Mouse (Mus musculus): ENCODE results near the gene H2-Eb1. TPM values are rescaled to one million over a fixed set of nuclear protein-coding genes. Genes with fewer than 3 reads are reported as not detected.

H2-Eb1 gene
- total and polyA plus RNA-seq, 2 experiments from 2014 or later: 0.52 to 4.1 TPM

DNA sequence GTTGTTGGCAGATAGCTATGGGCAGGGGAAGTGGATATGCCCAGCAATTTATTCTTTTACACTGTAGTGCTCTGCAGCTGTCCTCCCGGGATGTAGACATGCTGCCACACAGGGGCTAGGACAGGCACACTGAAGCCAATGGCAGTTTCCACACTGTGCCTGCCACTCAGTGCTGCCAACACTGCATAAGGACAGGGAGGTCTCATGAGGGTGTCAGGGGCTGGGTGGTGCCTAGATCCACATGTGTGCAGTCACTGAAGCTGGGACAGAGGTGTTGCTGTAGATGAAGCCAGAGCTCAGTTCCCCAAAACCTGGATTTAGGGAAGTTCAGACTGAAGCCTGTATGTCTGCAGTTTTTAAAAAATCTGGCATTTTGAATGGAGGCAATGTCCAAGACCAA lies 6.5 kb downstream of the H2-Eb1 start:
- ATAC-seq (no peak), DNase-seq (ENCODE audit: low spot score) (no peak)
- H3K9ac ChIP-seq (replicated peaks; ENCODE audit: low read length): no peak overlapping the region
- no peaks in the 10 kb centered on the region for H3K9me3 ChIP-seq (ENCODE audit: low read length)
- no peak overlapping the region for H3K4me2 ChIP-seq (ENCODE audit: low read depth, low read length)
- H3K4me3 ChIP-seq (ENCODE audit: low read length): no peak overlapping the region
- no peaks in the 10 kb centered on the region for H3K36me3 ChIP-seq (ENCODE audit: insufficient read depth, low read length)
- H3K27me3 ChIP-seq (ENCODE audit: insufficient read depth, low read length): no peaks in the 10 kb centered on the region
- no peak for TF ChIP-seq CTCF (IDR thresholded peaks at IDR 0.05; ENCODE audit: low read depth)
- H3K27ac ChIP-seq: no peak overlapping the region
- 88% methylated on average over 1 of the region's 1 CpGs for WGBS
- H3K4me1 ChIP-seq (ENCODE audit: insufficient read depth, low read length): peaks cover 4% of the 10 kb centered on the region; the same call in 1 of the 2 replicates

DNA sequence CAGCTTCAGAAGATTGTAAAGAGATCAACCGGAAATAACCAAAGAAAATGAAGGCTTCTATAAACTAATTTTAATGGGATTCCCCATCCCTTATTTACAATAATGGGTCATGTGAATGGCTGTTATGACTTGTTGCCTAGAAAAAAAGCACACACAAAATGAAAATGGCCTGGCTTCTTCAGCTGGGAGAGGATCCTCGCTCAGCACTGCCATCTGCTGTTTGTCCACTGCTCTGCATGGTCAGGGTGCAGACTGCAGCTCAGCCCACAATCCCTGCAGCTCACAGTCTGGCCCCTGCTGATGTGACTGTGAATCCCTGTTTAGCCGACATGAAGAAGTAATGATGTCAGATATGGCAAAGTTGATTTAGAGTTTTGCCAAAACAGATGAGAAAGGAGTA lies 7.7 kb downstream of the H2-Eb1 start:
- no peaks in the 10 kb centered on the region for H3K36me3 ChIP-seq (ENCODE audit: insufficient read depth, low read length)
- no peaks in the 10 kb centered on the region for H3K9me3 ChIP-seq (ENCODE audit: low read length)
- peak; percentile 93 for TF ChIP-seq CTCF (IDR thresholded peaks at IDR 0.05; ENCODE audit: low read depth)
- no peak overlapping the region for H3K27ac ChIP-seq
- peaks cover 4% of the 10 kb centered on the region; the same call in 1 of the 2 replicates for H3K4me1 ChIP-seq (ENCODE audit: insufficient read depth, low read length)
- peak; percentile 84 for DNase-seq (ENCODE audit: low spot score)
- peak; percentile 78 for ATAC-seq
- 33% methylated on average over 3 of the region's 3 CpGs for WGBS
- H3K4me2 ChIP-seq (ENCODE audit: low read depth, low read length): no peak overlapping the region
- no peaks in the 10 kb centered on the region for H3K27me3 ChIP-seq (ENCODE audit: insufficient read depth, low read length)
- H3K9ac ChIP-seq (replicated peaks; ENCODE audit: low read length): no peak overlapping the region
- no peak overlapping the region for H3K4me3 ChIP-seq (ENCODE audit: low read length)

DNA sequence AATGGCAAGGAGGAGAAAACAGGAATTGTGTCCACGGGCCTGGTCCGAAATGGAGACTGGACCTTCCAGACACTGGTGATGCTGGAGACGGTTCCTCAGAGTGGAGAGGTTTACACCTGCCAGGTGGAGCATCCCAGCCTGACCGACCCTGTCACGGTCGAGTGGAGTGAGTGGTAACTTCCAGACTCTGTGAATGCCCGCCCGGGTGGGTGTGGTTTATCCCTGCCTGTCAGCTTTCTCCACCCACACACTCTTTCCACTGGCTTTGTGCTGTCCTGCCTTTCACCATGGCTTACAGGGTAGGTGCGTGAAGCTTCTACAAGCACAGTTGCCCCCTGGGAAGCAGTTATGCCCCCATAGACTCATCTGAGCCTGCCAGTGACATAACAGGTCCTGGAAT lies 8.6 kb downstream of the H2-Eb1 start:
- no peak overlapping the region for H3K27ac ChIP-seq
- ATAC-seq: no peak
- TF ChIP-seq CTCF (IDR thresholded peaks at IDR 0.05; ENCODE audit: low read depth): no peak

DNA sequence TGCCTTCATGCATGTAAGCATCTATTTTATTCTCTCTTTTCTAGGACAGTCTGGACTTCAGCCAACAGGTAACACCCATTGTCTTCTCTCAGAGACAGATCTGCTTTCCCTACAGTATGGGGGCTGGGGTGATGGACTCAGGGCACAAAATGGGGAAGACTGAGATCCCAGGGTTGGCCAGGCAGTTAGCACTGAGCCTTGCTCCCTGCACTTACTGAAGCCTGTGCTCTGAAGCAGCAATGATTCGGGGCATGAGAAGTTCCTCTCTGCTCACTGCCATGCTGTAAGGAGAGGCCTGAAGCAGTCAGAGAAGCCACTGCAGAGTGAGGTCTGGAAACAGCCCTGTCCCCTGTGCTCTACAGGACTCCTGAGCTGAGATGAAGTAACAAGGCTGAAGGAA lies 9.8 kb downstream of the H2-Eb1 start:
- Histone ChIP-seq H3K27ac (no peak overlapping the region), H3K4me3 (ENCODE audit: low read length) (no peak overlapping the region), H3K9me3 (ENCODE audit: low read length) (no peaks in the 10 kb centered on the region), H3K9ac (replicated peaks; ENCODE audit: low read length) (no peak overlapping the region), H3K27me3 (ENCODE audit: insufficient read depth, low read length) (no peaks in the 10 kb centered on the region), H3K4me1 (ENCODE audit: insufficient read depth, low read length) (no peaks in the 10 kb centered on the region), H3K4me2 (ENCODE audit: low read depth, low read length) (no peak overlapping the region), H3K36me3 (ENCODE audit: insufficient read depth, low read length) (no peaks in the 10 kb centered on the region)
- no peak for TF ChIP-seq CTCF (IDR thresholded peaks at IDR 0.05; ENCODE audit: low read depth)
- DNase-seq (ENCODE audit: low spot score) (no peak), ATAC-seq (no peak)
- WGBS: 58% methylated on average over 1 of the region's 1 CpGs

More for the DNA sequence above, 8.6 kb downstream of the H2-Eb1 start:
- H3K4me3 ChIP-seq (ENCODE audit: low read length): no peak overlapping the region
- 65% methylated on average over 9 of the region's 9 CpGs for WGBS
- H3K27me3 ChIP-seq (ENCODE audit: insufficient read depth, low read length): no peaks in the 10 kb centered on the region
- no peaks in the 10 kb centered on the region for H3K36me3 ChIP-seq (ENCODE audit: insufficient read depth, low read length)
- peaks cover 1% of the 10 kb centered on the region; the same call in 1 of the 2 replicates for H3K4me1 ChIP-seq (ENCODE audit: insufficient read depth, low read length)
- H3K4me2 ChIP-seq (ENCODE audit: low read depth, low read length): no peak overlapping the region
- H3K9ac ChIP-seq (replicated peaks; ENCODE audit: low read length): no peak overlapping the region
- no peaks in the 10 kb centered on the region for H3K9me3 ChIP-seq (ENCODE audit: low read length)
- DNase-seq (ENCODE audit: low spot score): no peak

DNA sequence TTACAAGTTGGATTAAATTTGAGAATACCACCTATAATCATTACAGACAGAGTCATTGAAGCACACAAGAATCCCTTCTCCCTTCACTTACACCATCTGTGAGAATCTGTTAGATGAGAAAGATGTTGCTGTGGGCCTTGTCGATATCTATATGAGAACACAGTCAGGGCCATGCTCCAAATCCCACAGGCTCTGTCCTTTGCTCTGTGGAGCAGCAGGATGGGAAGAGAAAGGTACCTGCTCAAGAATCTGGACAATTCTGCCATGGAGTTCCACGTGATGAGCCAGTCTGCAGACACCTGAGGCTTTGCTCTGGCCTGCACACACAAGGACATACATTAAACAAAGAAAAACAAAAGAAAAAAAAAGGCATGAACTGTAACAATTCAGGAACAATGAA lies 11.0 kb downstream of the H2-Eb1 start:
- H3K27me3 ChIP-seq (ENCODE audit: insufficient read depth, low read length): no peaks in the 10 kb centered on the region
- DNase-seq (ENCODE audit: low spot score) (no peak), ATAC-seq (no peak)
- H3K9ac ChIP-seq (replicated peaks; ENCODE audit: low read length): no peak overlapping the region
- 68% methylated on average over 2 of the region's 2 CpGs for WGBS
- H3K4me2 ChIP-seq (ENCODE audit: low read depth, low read length): no peak overlapping the region
- TF ChIP-seq CTCF (IDR thresholded peaks at IDR 0.05; ENCODE audit: low read depth): no peak
- H3K27ac ChIP-seq: no peak overlapping the region
- no peak overlapping the region for H3K4me3 ChIP-seq (ENCODE audit: low read length)
- no peaks in the 10 kb centered on the region for H3K4me1 ChIP-seq (ENCODE audit: insufficient read depth, low read length)
- H3K9me3 ChIP-seq (ENCODE audit: low read length): no peaks in the 10 kb centered on the region
- H3K36me3 ChIP-seq (ENCODE audit: insufficient read depth, low read length): no peaks in the 10 kb centered on the region

DNA sequence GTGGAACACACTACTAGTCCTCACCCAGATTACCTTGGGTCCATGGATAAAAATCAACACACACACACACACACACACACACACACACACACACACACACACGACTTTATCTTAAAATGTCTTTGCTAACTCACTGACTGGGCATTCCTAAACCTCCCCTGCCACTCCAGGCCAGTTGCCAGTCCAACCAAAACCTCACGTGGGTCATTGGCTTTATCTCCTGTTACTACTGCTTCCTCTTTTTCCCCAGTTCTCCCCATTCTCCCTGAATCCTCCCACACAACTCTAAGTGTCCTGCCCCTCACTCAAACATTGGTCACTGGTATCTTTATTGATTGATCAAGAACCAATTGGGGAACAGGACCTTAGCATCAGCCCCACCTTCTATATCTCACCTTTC lies 11.6 kb downstream of the H2-Eb1 start:
- no peak overlapping the region for H3K4me3 ChIP-seq (ENCODE audit: low read length)
- no peaks in the 10 kb centered on the region for H3K9me3 ChIP-seq (ENCODE audit: low read length)
- H3K27me3 ChIP-seq (ENCODE audit: insufficient read depth, low read length): no peaks in the 10 kb centered on the region
- no peak overlapping the region for H3K27ac ChIP-seq
- H3K4me2 ChIP-seq (ENCODE audit: low read depth, low read length): no peak overlapping the region
- no peak for TF ChIP-seq CTCF (IDR thresholded peaks at IDR 0.05; ENCODE audit: low read depth)
- no peaks in the 10 kb centered on the region for H3K36me3 ChIP-seq (ENCODE audit: insufficient read depth, low read length)
- no peak for ATAC-seq
- no peak overlapping the region for H3K9ac ChIP-seq (replicated peaks; ENCODE audit: low read length)
- H3K4me1 ChIP-seq (ENCODE audit: insufficient read depth, low read length): no peaks in the 10 kb centered on the region
- WGBS: 51% methylated on average over 2 of the region's 2 CpGs
- DNase-seq (ENCODE audit: low spot score): no peak

DNA sequence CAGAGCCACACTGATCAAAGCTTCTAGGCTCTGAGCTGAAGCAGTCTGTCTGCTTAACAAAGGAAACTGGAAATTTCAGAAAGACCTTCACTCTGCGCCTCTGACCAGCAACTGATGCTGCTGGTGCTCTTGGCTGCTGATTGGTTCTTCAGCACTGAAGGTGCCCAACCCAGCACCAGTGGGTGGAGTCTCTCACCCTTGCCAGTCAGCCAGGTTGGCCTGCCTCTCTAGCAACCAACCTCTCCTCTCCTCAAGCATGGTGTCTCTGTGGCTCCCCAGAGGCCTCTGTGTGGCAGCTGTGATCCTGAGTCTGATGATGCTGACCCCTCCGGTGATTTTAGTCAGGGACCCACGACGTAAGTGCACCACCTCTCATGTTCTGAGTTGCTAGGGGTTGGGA lies 19.8 kb downstream of the H2-Eb1 start, which contains the start of gene H2-Eb2:
Gene H2-Eb2 (plus strand): TSS at position 230 of the 400 bp plus-strand sequence.
- H3K4me3 ChIP-seq (ENCODE audit: low read length): no peak within 1 kb of the TSS
- ATAC-seq (peak; percentile 56; the same call in 1 of the 2 replicates), DNase-seq (ENCODE audit: low spot score) (peak; percentile 15)
- no peak within 1 kb of the TSS for H3K4me2 ChIP-seq (ENCODE audit: low read depth, low read length)
- no peaks in the 10 kb centered on the region for H3K9me3 ChIP-seq (ENCODE audit: low read length)
- no peaks in the 10 kb centered on the region for H3K36me3 ChIP-seq (ENCODE audit: insufficient read depth, low read length)
- no peak within 1 kb of the TSS for H3K9ac ChIP-seq (replicated peaks; ENCODE audit: low read length)
- no peaks in the 10 kb centered on the region for H3K4me1 ChIP-seq (ENCODE audit: insufficient read depth, low read length)
- no peak within 1 kb of the TSS for H3K27ac ChIP-seq
- no peak for TF ChIP-seq CTCF (IDR thresholded peaks at IDR 0.05; ENCODE audit: low read depth)
- WGBS: 54% methylated on average over 4 of the region's 4 CpGs
- no peaks in the 10 kb centered on the region for H3K27me3 ChIP-seq (ENCODE audit: insufficient read depth, low read length)
